9 mouse cellular contexts compared by ENCODE assay signal in genomic region chr11:77446628-77447041, GRCm38 (mm10). TPM values are rescaled to one million over a fixed set of nuclear protein-coding genes. Genes with fewer than 3 reads are reported as not detected.
DNase-seq lines count a peak whose midpoint lies in the region; ATAC-seq lines count a peak whose summit lies in the region.
"Had no signal": no experiment of that assay in that cellular context is flagged by ENCODE, and none has a peak within 500 bp of the region (broad histone marks: within the 10 kb centered on the region; RNA-seq: fewer than 3 reads in every experiment).

No protein-coding gene starts in this region.

- H3K27ac ChIP-seq in heart, embryonic 11.5 days (ENCODE audit: low read depth, low read length), result no peak overlapping the region
- H3K27ac ChIP-seq in heart, embryonic 13.5 days (replicated peaks), result peak overlapping the region; percentile 51
- H3K27ac ChIP-seq: embryonic facial prominence, embryonic 12.5 days had no signal

- H3K4me1 ChIP-seq in heart, embryonic 11.5 days (ENCODE audit: control insufficient read depth, insufficient read depth, low read length), result peaks cover 5% of the 10 kb centered on the region; the same call in 1 of the 2 replicates
- H3K4me1 ChIP-seq in heart, embryonic 13.5 days, result peaks cover 46% of the 10 kb centered on the region

- H3K9ac ChIP-seq in heart, embryonic 11.5 days (ENCODE audit: low read depth, low read length), result no peak overlapping the region
- H3K9ac ChIP-seq in heart, embryonic 13.5 days, result peak overlapping the region; percentile 40
- H3K9ac ChIP-seq: embryonic facial prominence, embryonic 12.5 days had no signal

- no peaks in the 10 kb centered on the region for H3K27me3 ChIP-seq in heart, embryonic 11.5 days (ENCODE audit: control insufficient read depth, insufficient read depth, low read length)
- no peaks in the 10 kb centered on the region for H3K27me3 ChIP-seq in heart, embryonic 13.5 days (replicated peaks)
- H3K27me3 ChIP-seq: embryonic facial prominence, embryonic 12.5 days had no signal

- H3K4me3 ChIP-seq in heart, embryonic 11.5 days (ENCODE audit: low read depth, low read length), result no peak overlapping the region
- no peak overlapping the region for H3K4me3 ChIP-seq in heart, embryonic 13.5 days
- H3K4me3 ChIP-seq: embryonic facial prominence, embryonic 12.5 days had no signal

- ATAC-seq in heart, embryonic 11.5 days (replicated peaks; ENCODE audit: insufficient number of reproducible peaks, low FRiP score, low TSS enrichment), result no peak; the same call in 1 of the 2 replicates
- peak; percentile 69 for ATAC-seq in heart, embryonic 13.5 days (ENCODE audit: extremely low read depth, insufficient number of reproducible peaks, low FRiP score, low TSS enrichment)

- WGBS in heart, embryonic 11.5 days (ENCODE audit: insufficient replicate concordance), result 28% methylated on average over 6 of the region's 6 CpGs
- 25% methylated on average over 6 of the region's 6 CpGs for WGBS in heart, embryonic 13.5 days

- H3K36me3 ChIP-seq in heart, embryonic 11.5 days (ENCODE audit: control insufficient read depth, insufficient read depth, low read length), result peaks cover 17% of the 10 kb centered on the region
- H3K36me3 ChIP-seq in heart, embryonic 13.5 days, result peaks cover 80% of the 10 kb centered on the region

- H3K9me3 ChIP-seq in heart, embryonic 11.5 days (replicated peaks; ENCODE audit: control insufficient read depth, low read length), result no peaks in the 10 kb centered on the region
- no peaks in the 10 kb centered on the region for H3K9me3 ChIP-seq in heart, embryonic 13.5 days
- H3K9me3 ChIP-seq: embryonic facial prominence, embryonic 12.5 days had no signal

- H3K4me2 ChIP-seq in heart, embryonic 11.5 days, result no peak overlapping the region
- no peak overlapping the region for H3K4me2 ChIP-seq in heart, embryonic 13.5 days
- H3K4me2 ChIP-seq: embryonic facial prominence, embryonic 12.5 days had no signal

- DNase-seq in heart, adult 11 months, result peak; percentile 98
- DNase-seq in ES-CJ7 (ENCODE audit: low read depth, low spot score), result peak; percentile 87
- peak; percentile 47 for DNase-seq in cerebellum, adult 8-10 months
- DNase-seq in kidney, postnatal 4 days, result peak; percentile 52 to 62
- DNase-seq in mesoderm, embryonic 11.5 days (ENCODE audit: low read depth, low spot score), result peak; percentile 41
- peak; percentile 57 for DNase-seq in urinary bladder, postnatal 14 days (ENCODE audit: low spot score)

RNA-seq across cellular contexts. Expression of gene Coro6, which starts 15.6 kb away (rescaled TPM):
- 35.3 and 38.9 TPM in 2 replicates for polyA plus RNA-seq in heart, embryonic 11.5 days (2014; fragmentation: Nextera tagmentation; extraction: Ambion mirVana)
- polyA plus RNA-seq in heart, embryonic 13.5 days (2015; fragmentation: Nextera tagmentation; extraction: Ambion mirVana), result 28.8 and 30.1 TPM in 2 replicates

RNA-seq across cellular contexts. Expression of gene Ankrd13b, which starts 42.8 kb away (rescaled TPM):
- 3.0 and 3.4 TPM in 2 replicates for polyA plus RNA-seq in heart, embryonic 11.5 days (2014; fragmentation: Nextera tagmentation; extraction: Ambion mirVana)
- 2.6 and 3.3 TPM in 2 replicates for polyA plus RNA-seq in heart, embryonic 13.5 days (2015; fragmentation: Nextera tagmentation; extraction: Ambion mirVana)

RNA-seq across cellular contexts. Expression of gene Git1, which starts 46.7 kb away (rescaled TPM):
- 13.3 and 15.1 TPM in 2 replicates for polyA plus RNA-seq in heart, embryonic 11.5 days (2014; fragmentation: Nextera tagmentation; extraction: Ambion mirVana)
- 7.8 and 7.9 TPM in 2 replicates for polyA plus RNA-seq in heart, embryonic 13.5 days (2015; fragmentation: Nextera tagmentation; extraction: Ambion mirVana)

Comparison
In these comparisons a context has a peak if more than half of its experiments do, and no peak if none do; other contexts are left out.
1. DNase-seq: peak in every context shown above with its lines; median percentile 98 in heart, adult 11 months; 87 in ES-CJ7; 57 in kidney, postnatal 4 days; 57 in urinary bladder, postnatal 14 days; 47 in cerebellum, adult 8-10 months; 41 in mesoderm, embryonic 11.5 days.